Mouse (Mus musculus): ENCODE results near the gene Zbtb20.

- no peak for TF ChIP-seq CTCF (IDR thresholded peaks at IDR 0.05; ENCODE audit: low read depth, low read length)
- no peak for TF ChIP-seq GATA1 (IDR thresholded peaks at IDR 0.05; ENCODE audit: borderline replicate concordance, low read length)
- TF ChIP-seq TAL1 (conservative IDR thresholded peaks at IDR 0.05; ENCODE audit: low read depth, low read length): no peak
- TF ChIP-seq POLR2AphosphoS5 (IDR thresholded peaks at IDR 0.05; ENCODE audit: insufficient replicate concordance, low read depth, low read length): no peak
These were observed 296.5 kb downstream of the Zbtb20 start for GRCm38 (mm10) chr16:43172139-43172538.

Measured in G1E (cell line).